Mouse (Mus musculus) liver, postnatal 0 days (tissue): ENCODE results near the gene Gtf2a1. TPM values are rescaled to one million over a fixed set of nuclear protein-coding genes. Genes with fewer than 3 reads are reported as not detected.

Source experiments
- ATAC-seq: fragments of 200-750 bp; cut with Nextera tagmentation; 2 replicates; pipeline ENCODE4 v1.8.0; 2017; ENCODE audit warnings: mild to moderate bottlenecking, moderate library complexity
- DNase-seq: peaks from one replicate; pipeline ENCODE4 v3.0.0-alpha.2; 2016
- H3K27ac ChIP-seq: fragments of 300-500 bp; sonication (generic); 2 replicates; pipeline ENCODE4 v1.5.1; 2014; ENCODE audit warnings: antibody characterized with exemption, moderate library complexity, mild to moderate bottlenecking, low read depth
- H3K27me3 ChIP-seq: fragments of 300-500 bp; sonication (generic); 2 replicates; pipeline ENCODE4 v1.6.1; 2014; ENCODE audit warnings: low read length, control low read depth, mixed read lengths; ENCODE audit not compliant: insufficient read depth
- H3K36me3 ChIP-seq: fragments of 300-500 bp; sonication (generic); replicated peaks from 2 replicates; pipeline ENCODE4 v1.6.1; 2014; ENCODE audit warnings: mild to moderate bottlenecking, control low read depth, low read length, moderate library complexity, mixed read lengths; ENCODE audit not compliant: insufficient read depth
- H3K4me1 ChIP-seq: fragments of 300-500 bp; sonication (generic); 2 replicates; pipeline ENCODE4 v1.6.1; 2014; ENCODE audit warnings: antibody characterized with exemption, mild to moderate bottlenecking, control low read depth; ENCODE audit not compliant: insufficient read depth
- H3K4me2 ChIP-seq: fragments of 300-500 bp; sonication (generic); 2 replicates; pipeline ENCODE4 v1.6.1; 2014; ENCODE audit warnings: low read depth, mild to moderate bottlenecking, low read length, moderate library complexity, mixed read lengths
- H3K4me3 ChIP-seq: fragments of 300-500 bp; sonication (generic); 2 replicates; pipeline ENCODE4 v1.5.1; 2014; ENCODE audit warnings: low read depth, low read length
- H3K9ac ChIP-seq: fragments of 300-500 bp; sonication (generic); replicated peaks from 2 replicates; pipeline ENCODE4 v1.6.1; 2014; ENCODE audit warnings: mild to moderate bottlenecking, moderate library complexity
- H3K9me3 ChIP-seq: fragments of 300-500 bp; sonication (generic); 2 replicates; pipeline ENCODE4 v1.6.1; 2016; ENCODE audit warnings: mild to moderate bottlenecking, control low read depth, low read length, mixed read lengths
- CTCF ChIP-seq: sonication (generic); IDR thresholded peaks from 2 replicates; pipeline ENCODE4 v1.5.1; 2016; ENCODE audit warnings: antibody characterized with exemption, low read depth
- EP300 ChIP-seq: IDR thresholded peaks from 2 replicates; pipeline ENCODE4 v1.6.1; 2016; ENCODE audit warnings: antibody characterized with exemption, low read depth, mild to moderate bottlenecking
- WGBS: fragments of 180-500 bp; shearing (Covaris S2); extraction: QIAGEN DNeasy Blood & Tissue Kit; methylation state at CpG from one replicate; pipeline ENCODE4 v1.1.7; 2014; ENCODE audit not compliant: insufficient replicate concordance; 5-methylcytosine and 5-hydroxymethylcytosine counted together
- polyA plus RNA-seq: library from polyadenylated mRNA; unstranded; fragments of >200 nt; fragmentation: Nextera tagmentation; extraction: Ambion mirVana; gene quantifications from 2 replicates; pipeline ENCODE4 v1.2.1, GENCODE M21; 2015

Gene Gtf2a1
- polyA plus RNA-seq, 1 experiment from 2014 or later = 13.4 TPM

DNA sequence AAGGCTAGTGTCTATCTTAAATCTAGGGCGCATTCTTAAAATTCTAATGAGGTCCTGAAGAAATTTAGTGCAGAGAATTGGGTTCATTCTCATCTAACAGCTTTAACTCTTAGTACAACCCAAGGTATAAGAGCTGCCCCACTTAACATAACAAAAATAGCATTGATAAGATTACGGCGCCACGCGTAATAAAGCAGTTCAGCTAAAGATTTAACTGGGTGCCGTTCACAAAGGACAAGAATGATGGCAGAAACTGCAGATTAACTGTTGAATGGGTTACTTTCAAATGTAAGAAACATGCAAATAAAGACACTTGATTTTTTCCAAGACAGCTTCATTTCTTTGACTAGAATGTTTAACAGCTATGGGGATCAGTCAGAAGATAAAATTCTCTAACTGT is 6.9 kb downstream of the Gtf2a1 start:
- peaks cover 29% of the 10 kb centered on the region for H3K36me3 ChIP-seq

DNA sequence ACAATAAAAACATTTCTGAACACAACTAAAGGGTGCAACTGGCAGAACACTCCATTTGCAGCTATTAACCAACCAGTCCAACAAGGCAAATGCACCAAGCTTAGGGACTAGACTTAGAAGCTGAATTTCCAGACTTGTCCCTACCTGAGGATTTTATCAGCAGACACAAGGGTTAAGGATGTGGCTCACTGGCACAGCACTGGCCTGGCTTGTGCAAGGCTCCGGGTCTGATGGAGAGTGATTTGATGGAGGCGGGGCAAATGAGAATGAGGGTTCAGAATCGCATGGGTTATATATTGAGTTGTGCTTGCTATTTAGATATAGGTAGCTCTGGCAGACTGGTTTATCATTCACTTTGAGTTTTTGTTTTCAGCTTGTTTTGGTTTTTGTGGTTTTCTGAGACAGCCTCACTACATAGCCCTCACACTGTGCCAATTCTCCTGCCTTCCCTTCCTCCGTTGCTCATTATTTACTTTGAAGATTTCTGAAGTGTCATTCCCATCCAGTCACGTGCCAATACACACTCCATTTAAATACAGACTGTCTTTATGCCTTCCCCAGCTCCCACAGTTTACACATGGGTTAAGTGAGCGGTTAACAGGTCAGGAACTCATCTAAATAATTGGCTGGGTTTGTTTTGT is 7.8 kb downstream of the Gtf2a1 start:
- TF ChIP-seq CTCF = no peak
- TF ChIP-seq EP300 = no peak
- DNase-seq (no peak), ATAC-seq (no peak)
- Histone ChIP-seq H3K9me3 (no peaks in the 10 kb centered on the region), H3K4me2 (no peak overlapping the region), H3K27me3 (no peaks in the 10 kb centered on the region), H3K4me3 (no peak overlapping the region), H3K36me3 (peaks cover 36% of the 10 kb centered on the region), H3K27ac (0 out of 2 replicates have a peak overlapping the region, but pooled peaks have one; percentile 22), H3K4me1 (peaks cover 22% of the 10 kb centered on the region), H3K9ac (no peak overlapping the region)
- WGBS = 58% methylated on average over 6 of the region's 6 CpGs

More for the DNA sequence above, 6.9 kb downstream of the Gtf2a1 start:
- H3K27ac ChIP-seq = no peak overlapping the region
- TF ChIP-seq CTCF = no peak
- TF ChIP-seq EP300 = no peak
- H3K4me3 ChIP-seq = no peak overlapping the region
- H3K9ac ChIP-seq = no peak overlapping the region
- DNase-seq (no peak), ATAC-seq (no peak)
- no peaks in the 10 kb centered on the region for H3K27me3 ChIP-seq
- WGBS = 79% methylated on average over 6 of the region's 6 CpGs
- no peaks in the 10 kb centered on the region for H3K9me3 ChIP-seq
- no peak overlapping the region for H3K4me2 ChIP-seq
- peaks cover 24% of the 10 kb centered on the region for H3K4me1 ChIP-seq

DNA sequence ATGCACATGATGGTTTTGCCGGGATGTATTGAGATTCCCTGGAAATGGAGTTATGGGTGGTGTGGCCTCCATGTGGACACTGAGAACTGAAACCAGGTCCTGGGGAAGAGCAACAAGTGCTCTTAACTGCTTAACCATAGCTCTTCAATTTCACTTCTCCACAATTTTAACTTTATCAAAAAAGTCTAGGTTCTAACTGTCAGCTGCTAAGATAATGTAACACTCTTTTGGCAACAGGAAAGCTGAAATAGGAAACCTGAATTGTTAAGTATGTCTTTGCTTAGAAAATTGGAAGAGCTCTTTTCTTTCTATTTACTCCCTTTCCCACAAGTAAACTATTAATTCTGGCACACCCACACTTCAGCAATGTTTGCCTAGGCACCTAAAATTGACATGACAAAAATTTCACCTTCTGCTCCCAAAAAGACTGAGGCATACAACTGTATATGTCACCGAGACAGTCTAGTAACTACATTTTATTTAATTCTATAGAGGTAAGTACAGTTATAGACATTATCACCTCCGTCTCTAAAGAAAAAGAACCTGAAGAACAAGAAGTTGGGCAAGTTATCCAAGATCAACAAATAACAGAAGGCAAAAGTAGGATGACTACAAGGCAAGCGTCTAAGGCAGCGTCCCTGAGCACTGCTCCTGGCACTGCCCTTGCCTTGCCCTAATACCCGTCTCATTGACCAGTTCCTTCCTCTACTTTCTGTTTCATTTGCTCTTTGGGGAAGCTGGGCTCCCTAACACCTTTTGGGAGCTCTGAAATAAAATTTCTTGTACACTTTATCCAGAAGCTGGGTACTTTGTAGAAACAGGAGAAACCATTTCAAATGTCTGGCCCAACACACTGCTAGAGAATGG is 8.8 kb downstream of the Gtf2a1 start:
- H3K36me3 ChIP-seq = peaks cover 42% of the 10 kb centered on the region
- WGBS = 69% methylated on average over 6 of the region's 6 CpGs
- no peak for TF ChIP-seq EP300
- TF ChIP-seq CTCF = no peak
- no peaks in the 10 kb centered on the region for H3K27me3 ChIP-seq
- H3K27ac ChIP-seq = peak overlapping the region; percentile 7; the same call in 1 of the 2 replicates
- DNase-seq (no peak), ATAC-seq (no peak)
- H3K9me3 ChIP-seq = no peaks in the 10 kb centered on the region
- H3K4me1 ChIP-seq = peaks cover 15% of the 10 kb centered on the region
- H3K9ac ChIP-seq = peak overlapping the region; percentile 41; the same call in 1 of the 2 replicates
- H3K4me3 ChIP-seq = no peak overlapping the region
- peak overlapping the region; percentile 54 for H3K4me2 ChIP-seq

DNA sequence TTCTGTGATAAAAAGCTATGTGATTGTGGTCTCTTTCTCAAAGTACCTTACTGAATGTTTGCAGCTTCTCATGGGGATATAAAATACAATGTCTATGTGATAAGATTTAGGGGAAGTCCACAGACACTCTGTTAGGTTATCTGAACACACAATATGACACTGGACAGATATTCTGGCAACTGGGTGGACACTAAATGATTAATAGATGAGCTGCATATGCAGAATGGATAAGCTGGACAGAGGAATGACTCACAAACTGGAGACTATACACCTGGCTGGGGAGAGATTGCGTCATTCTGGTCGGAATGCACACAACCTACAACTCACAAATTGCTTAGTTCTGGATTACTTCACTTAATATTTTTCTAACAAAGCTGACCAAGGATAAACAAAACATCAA is 10.6 kb downstream of the Gtf2a1 start:
- ATAC-seq (no peak), DNase-seq (no peak)
- Histone ChIP-seq H3K4me2 (no peak overlapping the region), H3K36me3 (peaks cover 42% of the 10 kb centered on the region), H3K9ac (no peak overlapping the region), H3K9me3 (no peaks in the 10 kb centered on the region), H3K27me3 (no peaks in the 10 kb centered on the region), H3K4me3 (no peak overlapping the region), H3K4me1 (peaks cover 12% of the 10 kb centered on the region), H3K27ac (no peak overlapping the region)
- 70% methylated on average over 2 of the region's 2 CpGs for WGBS
- TF ChIP-seq EP300 (no peak), CTCF (no peak)

DNA sequence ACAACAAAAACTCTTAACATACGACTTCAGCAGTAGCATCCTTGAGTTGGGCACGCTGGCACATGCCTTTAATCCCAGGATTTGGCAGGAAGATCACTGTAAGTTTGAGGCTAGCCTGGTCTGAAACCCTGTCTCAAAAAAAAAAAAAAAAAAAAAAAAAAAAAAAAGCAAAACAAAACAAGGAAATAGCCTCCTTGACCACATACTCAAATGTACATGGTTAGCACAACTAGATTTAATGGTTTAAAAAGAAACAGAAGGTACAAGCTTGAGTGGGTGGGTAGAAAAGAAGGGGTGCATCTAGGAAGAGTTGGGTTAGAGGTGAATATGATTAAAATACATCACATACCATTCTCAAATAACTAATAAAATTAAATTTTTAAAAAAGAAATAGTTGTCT is 18.6 kb downstream of the Gtf2a1 start:
- TF ChIP-seq CTCF (no peak), EP300 (no peak)
- no peak for ATAC-seq
- no peak overlapping the region for H3K27ac ChIP-seq
- no peak overlapping the region for H3K9ac ChIP-seq
- 81% methylated on average over 2 of the region's 2 CpGs for WGBS
- no peaks in the 10 kb centered on the region for H3K4me1 ChIP-seq
- H3K36me3 ChIP-seq = peaks cover 70% of the 10 kb centered on the region
- DNase-seq = no peak
- H3K9me3 ChIP-seq = no peaks in the 10 kb centered on the region
- no peak overlapping the region for H3K4me3 ChIP-seq
- H3K4me2 ChIP-seq = no peak overlapping the region
- H3K27me3 ChIP-seq = no peaks in the 10 kb centered on the region

DNA sequence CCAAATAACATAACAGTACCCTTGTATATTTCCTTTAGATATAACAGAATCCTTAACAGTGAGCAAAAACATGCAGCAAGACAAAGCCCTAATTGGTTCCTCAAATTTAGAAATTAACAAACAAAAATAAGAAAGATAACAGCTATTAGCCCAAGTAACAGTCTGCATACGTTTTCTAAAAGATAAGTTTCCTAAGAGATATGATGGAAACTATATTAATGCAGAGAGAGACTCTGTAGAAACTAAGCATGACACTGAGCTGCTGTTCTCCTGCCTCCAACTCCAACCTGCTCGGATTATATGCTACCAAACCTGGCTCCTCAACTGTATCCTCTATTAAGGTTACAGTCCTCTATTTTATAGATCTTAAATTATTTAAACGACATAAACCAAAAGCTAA is 21.0 kb downstream of the Gtf2a1 start:
- 75% methylated on average over 3 of the region's 3 CpGs for WGBS
- Histone ChIP-seq H3K9me3 (no peaks in the 10 kb centered on the region), H3K27ac (no peak overlapping the region), H3K27me3 (no peaks in the 10 kb centered on the region), H3K4me1 (no peaks in the 10 kb centered on the region), H3K9ac (no peak overlapping the region), H3K36me3 (peaks cover 74% of the 10 kb centered on the region), H3K4me2 (no peak overlapping the region), H3K4me3 (no peak overlapping the region)
- DNase-seq (no peak), ATAC-seq (no peak)
- TF ChIP-seq CTCF (no peak), EP300 (no peak)
